Mouse (Mus musculus) yolk sac, embryonic 10.5 days (tissue): Measurements from ENCODE around the gene Baz2b.
A peak's percentile ranks its signal among the peaks of the same experiment; 100 is the strongest.

Experiments
- DNase-seq: peaks from one replicate; pipeline ENCODE4 v3.0.0-alpha.2; 2017; ENCODE audit warnings: low spot score

The Baz2b gene

GRCm38 (mm10) chr2:60050667-60051460 is 158.8 kb downstream of the Baz2b start:
- DNase-seq, result no peak

- DNase-seq, result no peak
These were observed 159.8 kb downstream of the Baz2b start for GRCm38 (mm10) chr2:60049889-60050288.

GRCm38 (mm10) chr2:60049351-60049750 is 160.3 kb downstream of the Baz2b start:
- no peak for DNase-seq

GRCm38 (mm10) chr2:60045995-60046394 is 163.6 kb downstream of the Baz2b start:
- no peak for DNase-seq

- no peak for DNase-seq
These were observed 164.7 kb downstream of the Baz2b start for GRCm38 (mm10) chr2:60044988-60045387.

- no peak for DNase-seq
These were observed 165.1 kb downstream of the Baz2b start for GRCm38 (mm10) chr2:60044540-60044939.

GRCm38 (mm10) chr2:60042699-60043098 is 166.9 kb downstream of the Baz2b start:
- no peak for DNase-seq

GRCm38 (mm10) chr2:60041485-60042274 is 168.0 kb downstream of the Baz2b start:
- no peak for DNase-seq

GRCm38 (mm10) chr2:60040162-60040561 is 169.5 kb downstream of the Baz2b start:
- no peak for DNase-seq

GRCm38 (mm10) chr2:60037011-60037551 is 172.6 kb downstream of the Baz2b start:
- peak; percentile 14 for DNase-seq

- DNase-seq, result no peak
These were observed 173.3 kb downstream of the Baz2b start for GRCm38 (mm10) chr2:60036361-60036760.

- DNase-seq, result no peak
These were observed 178.6 kb downstream of the Baz2b start for GRCm38 (mm10) chr2:60030991-60031390.

GRCm38 (mm10) chr2:60029020-60029419 is 180.6 kb downstream of the Baz2b start:
- DNase-seq, result no peak

GRCm38 (mm10) chr2:60027166-60027565 is 182.5 kb downstream of the Baz2b start:
- DNase-seq, result no peak

- DNase-seq, result no peak
These were observed 183.1 kb downstream of the Baz2b start for GRCm38 (mm10) chr2:60026554-60026953.

- no peak for DNase-seq
These were observed 185.9 kb downstream of the Baz2b start for GRCm38 (mm10) chr2:60023777-60024176.

GRCm38 (mm10) chr2:60021556-60021955 is 188.1 kb downstream of the Baz2b start:
- DNase-seq, result no peak

GRCm38 (mm10) chr2:60021138-60021537 is 188.5 kb downstream of the Baz2b start:
- no peak for DNase-seq

- no peak for DNase-seq
These were observed 189.9 kb downstream of the Baz2b start for GRCm38 (mm10) chr2:60019546-60020250.

- DNase-seq, result no peak
These were observed 190.7 kb downstream of the Baz2b start for GRCm38 (mm10) chr2:60018875-60019501.

- no peak for DNase-seq
These were observed 198.1 kb downstream of the Baz2b start for GRCm38 (mm10) chr2:60011526-60011925.

- no peak for DNase-seq
These were observed 206.0 kb downstream of the Baz2b start for GRCm38 (mm10) chr2:60003665-60004045.
